Mouse (Mus musculus): ENCODE measurements around the gene Zfr. TPM values are rescaled to one million over a fixed set of nuclear protein-coding genes. Genes with fewer than 3 reads are reported as not detected.
"Not testable (repeated sequence)": the region's sequence is repeated elsewhere in the genome, so short reads cannot be mapped to it uniquely, and the experiment has no call there.

The Zfr gene
- total RNA-seq, 4 experiments from 2014 or later: 59.0 to 80.1 (median 65.6) TPM

DNA sequence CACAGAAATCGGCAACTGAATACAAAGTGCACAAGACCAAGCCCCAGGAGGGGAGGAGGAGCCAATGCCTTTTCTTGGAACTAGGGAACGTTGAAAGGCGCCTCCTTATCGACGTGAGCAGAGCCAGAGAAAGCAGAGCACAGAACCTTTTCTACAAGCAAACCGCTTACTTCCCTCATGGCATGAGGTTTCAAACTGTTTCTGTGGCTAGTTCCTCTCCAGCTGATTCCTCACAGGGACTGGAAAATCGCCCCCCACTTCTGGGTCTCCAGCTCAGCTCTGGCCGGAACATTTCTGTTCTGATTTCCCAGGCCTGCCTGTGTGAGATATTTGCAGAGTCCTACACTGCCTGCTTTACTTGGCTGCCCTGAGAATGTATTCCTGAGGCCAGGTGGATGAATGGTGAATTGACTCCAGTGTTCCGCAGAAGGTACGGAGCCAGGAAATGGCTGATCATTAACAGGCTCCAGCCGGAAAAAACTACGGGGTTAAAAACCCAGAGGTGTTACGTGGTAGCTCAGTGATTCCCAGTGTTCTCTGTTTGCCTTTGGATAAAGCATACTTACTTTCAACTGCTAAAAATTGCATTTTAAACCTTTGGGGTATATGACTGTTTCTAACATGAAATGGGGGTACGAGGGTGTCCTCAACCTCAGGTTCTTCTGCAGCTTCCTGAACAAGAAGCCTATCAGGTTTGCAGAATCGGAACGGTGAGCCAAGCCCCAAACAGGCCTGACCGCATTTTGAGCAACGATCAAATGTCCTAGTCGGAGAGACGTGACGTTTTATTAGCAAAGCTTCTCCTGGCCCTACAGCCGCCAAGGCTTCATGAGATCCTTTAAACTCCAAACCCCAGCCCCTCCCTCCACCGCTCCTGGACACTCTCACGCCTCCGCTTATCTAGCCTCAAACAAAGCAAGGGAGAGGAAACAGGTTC, 76.5 kb downstream of the Zfr start:
- no peak for DNase-seq (ENCODE audit: low spot score in 2 of 2)

GRCm38 (mm10) chr15:12194817-12195735, 77.4 kb downstream of the Zfr start:
- DNase-seq (ENCODE audit: low spot score in 2 of 2): no peak

- DNase-seq (ENCODE audit: low spot score in 2 of 2): no peak
Measured at GRCm38 (mm10) chr15:12195966-12196365, 78.3 kb downstream of the Zfr start.

- DNase-seq (ENCODE audit: low spot score in 2 of 2): peak in 1 of 2 experiments; percentile 27
Measured at GRCm38 (mm10) chr15:12196410-12197191, 79.0 kb downstream of the Zfr start.

- no peak for DNase-seq (ENCODE audit: low spot score in 2 of 2)
Measured at GRCm38 (mm10) chr15:12197361-12197760, 79.7 kb downstream of the Zfr start.

DNA sequence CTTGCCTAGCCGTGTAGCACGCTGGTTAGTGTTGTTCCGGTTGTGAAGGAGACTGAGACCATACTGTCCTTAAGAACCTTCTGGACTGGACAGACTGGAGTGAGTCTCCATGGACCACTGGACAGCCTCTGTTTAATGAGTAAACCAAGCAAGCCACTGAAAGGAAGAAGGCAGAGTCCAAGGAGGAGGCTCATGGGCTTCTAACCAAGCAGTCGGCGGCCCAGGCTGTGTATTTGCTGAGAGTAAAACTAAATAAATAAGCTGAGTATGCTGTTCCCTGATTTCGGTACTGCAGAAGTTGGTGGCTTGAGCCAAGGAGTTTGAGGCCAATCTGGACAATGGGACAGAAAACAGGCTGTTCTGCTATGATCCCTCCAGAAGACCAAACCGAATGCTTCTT, 82.4 kb downstream of the Zfr start:
- no peak for DNase-seq (ENCODE audit: low spot score in 2 of 2)

DNA sequence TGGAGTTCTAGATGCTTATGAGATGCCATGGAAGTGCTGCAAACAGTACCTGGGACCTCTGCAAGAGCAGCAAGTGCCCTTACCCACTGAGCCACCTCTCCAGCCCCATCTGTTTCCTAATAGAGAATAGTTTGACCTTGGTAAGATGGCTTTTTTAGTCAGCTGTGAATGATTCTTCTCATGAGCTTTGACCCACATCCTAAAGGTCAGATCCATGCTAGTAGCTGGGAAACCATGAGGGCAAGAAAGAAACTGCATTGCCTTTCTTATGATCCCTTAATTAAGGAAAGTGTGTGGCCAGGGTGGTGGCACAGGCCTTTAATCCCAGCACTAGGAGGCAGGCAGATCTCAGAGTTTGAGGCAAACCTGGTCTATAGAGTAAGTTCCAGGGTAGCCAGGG, 84.2 kb downstream of the Zfr start:
- no peak for DNase-seq (ENCODE audit: low spot score in 2 of 2)

- no peak for DNase-seq (ENCODE audit: low spot score in 2 of 2)
Measured at GRCm38 (mm10) chr15:12202456-12202855, 84.8 kb downstream of the Zfr start.

GRCm38 (mm10) chr15:12203008-12203407, 85.4 kb downstream of the Zfr start:
- not testable (repeated sequence) for DNase-seq (ENCODE audit: low spot score in 2 of 2)

DNA sequence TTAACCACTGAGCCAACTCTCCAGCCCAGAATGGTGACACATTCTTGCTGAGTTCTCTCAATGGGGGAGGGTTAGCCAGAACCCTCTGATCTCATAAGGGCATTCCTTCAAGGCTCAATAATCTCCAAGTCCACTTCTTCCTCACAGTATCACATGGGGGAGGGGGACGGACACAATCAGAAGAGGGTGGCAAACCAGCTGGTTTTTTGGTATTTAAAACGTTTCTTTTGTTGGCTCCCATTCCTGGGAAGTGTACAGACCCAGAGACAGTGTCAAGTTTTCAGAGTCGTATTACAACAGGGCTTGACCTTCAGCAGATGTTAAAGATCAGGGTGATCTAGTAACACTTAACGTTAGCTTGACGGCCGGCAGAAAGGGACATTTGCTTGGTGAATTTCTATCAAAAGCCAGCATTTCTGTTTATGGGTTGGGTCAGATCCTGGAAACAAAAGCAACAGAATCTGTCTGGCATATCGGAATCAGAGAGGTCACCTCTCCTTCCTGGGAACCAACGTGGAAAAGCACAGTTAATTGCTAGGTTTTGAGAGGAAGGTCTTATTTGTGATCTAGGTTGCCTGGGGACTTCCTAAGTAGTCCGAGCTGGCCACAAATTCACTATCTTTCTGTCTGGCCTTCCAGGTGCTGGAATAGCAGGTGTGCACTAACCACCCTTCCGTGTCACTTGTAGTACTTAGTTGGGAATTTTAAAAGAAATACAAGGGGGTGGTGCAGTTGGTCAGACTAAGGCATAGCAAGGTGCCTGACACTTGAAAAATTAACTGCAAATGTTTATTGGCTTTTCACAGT, 86.1 kb downstream of the Zfr start:
- no peak for DNase-seq (ENCODE audit: low spot score in 2 of 2)

DNA sequence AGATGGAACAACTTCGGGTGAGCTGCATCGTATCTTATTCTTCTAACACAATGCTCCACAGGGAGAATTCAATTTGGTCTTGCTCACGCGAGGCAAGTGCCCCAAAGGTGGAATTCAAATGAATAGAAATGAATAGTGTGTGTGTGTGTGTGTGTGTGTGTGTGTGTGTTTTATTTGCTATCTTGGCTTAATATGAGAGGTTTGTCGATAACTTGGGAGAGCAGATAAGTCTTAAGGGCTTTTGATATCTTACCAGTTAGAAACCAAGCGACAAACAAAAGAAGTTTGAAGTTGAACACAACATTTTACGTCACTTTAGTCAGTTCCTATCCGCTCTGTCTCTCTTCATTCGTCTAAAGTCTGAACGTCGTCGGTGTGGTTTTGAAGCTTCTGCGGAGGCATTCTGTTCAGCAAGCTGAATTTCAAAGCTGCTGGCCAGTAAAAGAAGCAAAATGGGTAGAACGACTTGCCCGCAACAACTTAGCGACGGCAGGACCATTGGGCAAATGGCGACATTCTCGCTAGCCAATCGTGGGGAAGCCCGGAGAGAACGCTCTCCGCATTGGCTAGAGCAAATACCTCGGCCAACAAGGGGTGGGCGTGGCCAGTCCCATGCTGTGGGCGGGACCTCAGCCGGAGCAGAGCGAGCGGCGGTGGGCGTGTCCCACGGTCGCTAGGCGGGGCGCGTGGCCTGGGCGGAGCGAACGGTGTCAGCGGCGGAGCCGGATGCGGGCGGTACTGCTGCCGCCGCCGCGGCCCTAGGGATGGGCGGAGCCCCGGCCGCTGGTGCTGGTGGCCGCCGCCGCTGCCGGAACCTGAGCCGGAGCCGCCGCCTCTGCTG, 86.9 kb downstream of the Zfr start, which contains the start of gene Mtmr12:
Gene Mtmr12 (plus strand): TSS at position 710 of the 841 bp plus-strand sequence.
- DNase-seq (ENCODE audit: low spot score in 2 of 2): peak; percentile 99 to 100

- DNase-seq (ENCODE audit: low spot score in 2 of 2): no peak
Measured at GRCm38 (mm10) chr15:12205160-12205901, 87.7 kb downstream of the Zfr start.

GRCm38 (mm10) chr15:12205902-12206645, 88.4 kb downstream of the Zfr start:
- DNase-seq (ENCODE audit: low spot score in 2 of 2): no peak

GRCm38 (mm10) chr15:12206646-12207222, 89.1 kb downstream of the Zfr start:
- DNase-seq (ENCODE audit: low spot score in 2 of 2): no peak

DNA sequence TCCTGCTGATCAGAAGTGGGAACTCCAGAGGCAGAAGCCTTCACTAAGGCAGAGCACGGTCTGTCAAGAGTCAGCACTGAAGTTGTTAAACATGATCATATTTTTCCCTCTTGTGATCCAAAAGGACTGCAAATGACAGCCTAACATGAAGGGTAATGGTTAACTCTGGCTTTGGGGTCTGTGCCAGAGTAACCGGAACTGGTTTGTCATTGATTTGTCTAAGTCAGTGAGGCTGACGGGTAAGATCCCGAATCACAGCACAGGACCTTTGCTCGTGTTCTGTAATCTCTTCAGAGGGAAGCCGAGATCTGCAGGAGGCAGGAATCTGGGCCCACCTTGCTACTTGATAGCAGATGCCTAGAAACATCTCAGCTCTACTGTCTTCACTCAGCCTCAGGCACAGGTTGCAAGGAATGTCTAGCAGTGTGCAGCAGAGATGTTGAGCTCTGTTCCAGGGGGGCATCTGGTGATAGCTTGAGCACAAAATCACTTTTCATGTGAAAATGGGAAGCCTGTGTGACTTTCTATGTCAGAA, 90.0 kb downstream of the Zfr start:
- DNase-seq (ENCODE audit: low spot score in 2 of 2): no peak

DNA sequence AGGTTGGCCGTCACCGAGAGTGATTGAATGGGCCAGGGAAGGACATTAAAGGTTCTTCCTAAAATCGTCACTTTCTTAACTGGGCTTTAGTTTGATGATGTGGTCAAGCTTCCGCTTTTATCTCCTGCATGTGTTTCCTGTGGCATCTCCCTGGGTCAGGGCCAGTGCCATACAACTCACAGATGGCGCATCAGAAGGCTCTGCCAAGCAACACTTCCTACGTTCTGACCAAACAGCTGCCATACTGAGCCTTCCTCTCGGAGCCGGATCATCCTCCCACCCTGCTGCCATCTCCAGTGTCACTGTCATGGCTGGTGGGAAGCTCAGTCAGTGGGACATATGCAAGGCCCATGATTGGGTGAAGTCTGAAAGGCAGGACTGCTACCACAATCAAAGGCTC, 93.9 kb downstream of the Zfr start:
- no peak for DNase-seq (ENCODE audit: low spot score in 2 of 2)

- DNase-seq (ENCODE audit: low spot score in 2 of 2): no peak
Measured at GRCm38 (mm10) chr15:12212266-12212665, 94.6 kb downstream of the Zfr start.
